ENCODE assay signal across 8 mouse cellular contexts in the genomic region with DNA sequence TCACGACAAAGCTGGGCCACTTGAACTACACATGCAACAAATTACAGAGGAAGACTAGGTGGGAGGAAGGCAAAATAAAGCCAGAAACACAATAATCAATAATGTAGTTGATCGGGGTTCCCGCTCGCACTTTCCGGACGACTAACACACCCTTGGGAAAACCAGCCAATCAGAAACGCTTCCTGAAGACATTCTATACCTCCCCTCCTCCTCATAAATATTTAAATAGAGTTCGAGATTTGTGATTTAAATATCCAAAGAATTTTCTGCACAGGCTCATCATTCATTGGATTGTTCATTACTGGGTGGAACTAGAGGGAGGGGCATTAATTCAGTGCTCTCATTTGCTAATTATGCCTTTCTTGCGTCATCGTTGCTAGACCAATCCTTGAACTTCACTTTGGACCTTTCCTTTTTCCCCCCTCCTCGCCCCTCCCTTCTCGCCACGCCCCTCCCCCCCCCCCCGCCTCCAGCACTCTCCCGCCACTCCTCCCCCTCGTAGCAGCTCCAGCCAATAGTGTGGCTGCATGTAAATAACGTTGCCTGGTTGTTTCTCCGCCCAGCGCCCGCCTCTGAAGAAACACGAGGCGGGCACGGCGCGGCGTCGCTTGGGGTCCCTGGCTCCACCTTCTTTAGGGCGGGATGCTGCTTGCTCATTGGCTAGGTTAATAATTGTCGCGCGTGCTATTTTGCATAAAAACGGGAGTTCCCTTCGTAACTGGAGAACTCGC.
A peak's percentile ranks its signal among the peaks of the same experiment; 100 is the strongest.
DNase-seq lines count a peak whose midpoint lies in the region; ATAC-seq and TF ChIP-seq lines count a peak whose summit lies in the region.

No protein-coding gene starts in this region.

- no peaks in the 10 kb centered on the region for H3K9me3 ChIP-seq in ES-Bruce4 (replicated peaks; ENCODE audit: control insufficient read depth, insufficient read depth, low read length, poor library complexity, severe bottlenecking)
- H3K9me3 ChIP-seq in forebrain, embryonic 12.5 days = no peaks in the 10 kb centered on the region
- no peaks in the 10 kb centered on the region for H3K9me3 ChIP-seq in midbrain, embryonic 10.5 days (replicated peaks)
- no peaks in the 10 kb centered on the region for H3K9me3 ChIP-seq in stomach, embryonic 16.5 days (replicated peaks; ENCODE audit: control insufficient read depth, low read length)

- DNase-seq in adrenal gland, adult 8-10 months = peak; percentile 72
- DNase-seq in heart, postnatal 25 days (ENCODE audit: low spot score) = peak; percentile 83
- peak; percentile 95 to 97 for DNase-seq in kidney, postnatal 4 days
- DNase-seq in midbrain, embryonic 10.5 days (ENCODE audit: low spot score) = peak; percentile 98
- DNase-seq in left cerebral cortex, adult 18-20 months (ENCODE audit: low spot score in 2 of 2) = no peak

- 2% methylated on average over 31 of the region's 34 CpGs for whole genome bisulfite sequencing in forebrain, embryonic 12.5 days
- 0% methylated on average over 32 of the region's 34 CpGs for WGBS in midbrain, embryonic 10.5 days
- under 1% methylated on average over 32 of the region's 34 CpGs for WGBS in stomach, embryonic 16.5 days

- no peak for TF ChIP-seq CTCF in ES-Bruce4 (IDR thresholded peaks at IDR 0.05; ENCODE audit: low read depth, low read length)

- H3K27ac ChIP-seq in ES-Bruce4 (ENCODE audit: insufficient read depth, low read length) = no peak overlapping the region
- H3K27ac ChIP-seq in forebrain, embryonic 12.5 days = no peak overlapping the region
- H3K27ac ChIP-seq in midbrain, embryonic 10.5 days (replicated peaks) = no peak overlapping the region
- H3K27ac ChIP-seq in stomach, embryonic 16.5 days (ENCODE audit: low read length) = no peak overlapping the region

- ATAC-seq in forebrain, embryonic 12.5 days (ENCODE audit: low FRiP score) = peak; percentile 98
- peak; percentile 99 for ATAC-seq in stomach, embryonic 16.5 days (ENCODE audit: insufficient read depth, low FRiP score)

- intact Hi-C loops in heart, postnatal 25 days (cut with DNase I) = loop anchor here (2.0 kb wide), 1 partner anchor 1959 kb away; no protein-coding TSS in a partner anchor

- no peaks in the 10 kb centered on the region for H3K4me1 ChIP-seq in ES-Bruce4 (ENCODE audit: control insufficient read depth, insufficient read depth, low read length)
- H3K4me1 ChIP-seq in forebrain, embryonic 12.5 days = peaks cover 15% of the 10 kb centered on the region
- H3K4me1 ChIP-seq in midbrain, embryonic 10.5 days = peaks cover 17% of the 10 kb centered on the region
- peaks cover 3% of the 10 kb centered on the region; the same call in 1 of the 2 replicates for H3K4me1 ChIP-seq in stomach, embryonic 16.5 days (ENCODE audit: control insufficient read depth, insufficient read depth, low read length)

- no peaks in the 10 kb centered on the region for H3K36me3 ChIP-seq in ES-Bruce4 (ENCODE audit: control insufficient read depth, insufficient read depth, low read length, poor library complexity, severe bottlenecking)
- no peaks in the 10 kb centered on the region for H3K36me3 ChIP-seq in forebrain, embryonic 12.5 days (replicated peaks)
- H3K36me3 ChIP-seq in midbrain, embryonic 10.5 days = no peaks in the 10 kb centered on the region
- no peaks in the 10 kb centered on the region for H3K36me3 ChIP-seq in stomach, embryonic 16.5 days (ENCODE audit: control insufficient read depth, insufficient read depth, low read length)

- H3K4me3 ChIP-seq in ES-Bruce4 (ENCODE audit: low read depth, low read length) = peak overlapping the region; percentile 57
- H3K4me3 ChIP-seq in forebrain, embryonic 12.5 days (replicated peaks) = peak overlapping the region; percentile 14
- H3K4me3 ChIP-seq in midbrain, embryonic 10.5 days = peak overlapping the region; percentile 32; the same call in 1 of the 2 replicates
- H3K4me3 ChIP-seq in stomach, embryonic 16.5 days (replicated peaks; ENCODE audit: low read length) = peak overlapping the region; percentile 37

- H3K9ac ChIP-seq in ES-Bruce4 (ENCODE audit: low read depth, poor library complexity, severe bottlenecking) = peak overlapping the region; percentile 66
- no peak overlapping the region for H3K9ac ChIP-seq in forebrain, embryonic 12.5 days
- no peak overlapping the region for H3K9ac ChIP-seq in stomach, embryonic 16.5 days (ENCODE audit: low read length)

- peaks cover 28% of the 10 kb centered on the region for H3K27me3 ChIP-seq in ES-Bruce4 (ENCODE audit: control insufficient read depth, insufficient read depth, low read length, poor library complexity, severe bottlenecking)
- peaks cover 65% of the 10 kb centered on the region for H3K27me3 ChIP-seq in forebrain, embryonic 12.5 days
- peaks cover 91% of the 10 kb centered on the region for H3K27me3 ChIP-seq in midbrain, embryonic 10.5 days (ENCODE audit: low read depth, poor library complexity, severe bottlenecking)
- H3K27me3 ChIP-seq in stomach, embryonic 16.5 days (ENCODE audit: control insufficient read depth, insufficient read depth, low read length) = peaks cover 44% of the 10 kb centered on the region

- peak overlapping the region; percentile 40 for H3K4me2 ChIP-seq in forebrain, embryonic 12.5 days
- H3K4me2 ChIP-seq in stomach, embryonic 16.5 days (ENCODE audit: low read depth, low read length) = peak overlapping the region; percentile 58

- no peak for TF ChIP-seq EP300 in ES-Bruce4 (IDR thresholded peaks at IDR 0.05; ENCODE audit: insufficient read depth, low read depth, low read length)

- no peak for TF ChIP-seq POLR2A in ES-Bruce4 (IDR thresholded peaks at IDR 0.05; ENCODE audit: insufficient read depth, low read length)

Comparison
In these comparisons a context has a peak if more than half of its experiments do, and no peak if none do; other contexts are left out.
1. DNase-seq: peak in adrenal gland, adult 8-10 months (single experiment), heart, postnatal 25 days (single experiment), kidney, postnatal 4 days (2 of 2) and midbrain, embryonic 10.5 days (single experiment); none in left cerebral cortex, adult 18-20 months (0 of 2).
2. Peak in every context shown above with its lines, with median percentiles within 50 percentile points of each other: H3K4me3 ChIP-seq.